Mouse (Mus musculus) heart, embryonic 12.5 days (tissue): Measurements from ENCODE around the gene St6galnac4. TPM values are rescaled to one million over a fixed set of nuclear protein-coding genes. Genes with fewer than 3 reads are reported as not detected.
A peak's percentile ranks its signal among the peaks of the same experiment; 100 is the strongest.

Experiments used
- ATAC-seq: fragments of 200-750 bp; cut with Nextera tagmentation; 2 replicates; pipeline ENCODE4 v1.8.0; 2017; ENCODE audit warnings: moderate TSS enrichment, moderate library complexity; ENCODE audit not compliant: insufficient number of reproducible peaks, low FRiP score
- H3K27ac ChIP-seq: fragments of 300-500 bp; sonication (generic); 2 replicates; pipeline ENCODE4 v1.5.1; 2016; ENCODE audit warnings: mild to moderate bottlenecking, moderate library complexity; ENCODE audit not compliant: poor library complexity, severe bottlenecking
- H3K27me3 ChIP-seq: fragments of 300-500 bp; sonication (generic); replicated peaks from 2 replicates; pipeline ENCODE4 v1.6.1; 2016; ENCODE audit warnings: mild to moderate bottlenecking, moderate library complexity
- H3K36me3 ChIP-seq: fragments of 300-500 bp; sonication (generic); 2 replicates; pipeline ENCODE4 v1.6.1; 2016; ENCODE audit warnings: mild to moderate bottlenecking, moderate library complexity
- H3K4me1 ChIP-seq: fragments of 300-500 bp; sonication (generic); replicated peaks from 2 replicates; pipeline ENCODE4 v1.6.1; 2016; ENCODE audit warnings: mild to moderate bottlenecking
- H3K4me2 ChIP-seq: fragments of 300-500 bp; sonication (generic); 2 replicates; pipeline ENCODE4 v1.6.1; 2016; ENCODE audit warnings: mild to moderate bottlenecking, moderate library complexity
- H3K4me3 ChIP-seq: fragments of 300-500 bp; sonication (generic); 2 replicates; pipeline ENCODE4 v1.5.1; 2016; ENCODE audit warnings: mild to moderate bottlenecking
- H3K9ac ChIP-seq: fragments of 300-500 bp; sonication (generic); 2 replicates; pipeline ENCODE4 v1.6.1; 2016; ENCODE audit warnings: mild to moderate bottlenecking, moderate library complexity
- H3K9me3 ChIP-seq: fragments of 300-500 bp; sonication (generic); replicated peaks from 2 replicates; pipeline ENCODE4 v1.6.1; 2016; ENCODE audit warnings: mild to moderate bottlenecking, moderate library complexity
- WGBS: fragments of 180-500 bp; shearing (Covaris S2); methylation state at CpG from one replicate; pipeline ENCODE4 v1.1.7; 2016; 5-methylcytosine and 5-hydroxymethylcytosine counted together
- polyA plus RNA-seq: library from polyadenylated mRNA; unstranded; fragments of >200 nt; fragmentation: Nextera tagmentation; extraction: Ambion mirVana; gene quantifications from 2 replicates; pipeline ENCODE4 v1.2.1, GENCODE M21; 2016

Gene St6galnac4
- polyA plus RNA-seq, 1 experiment from 2014 or later = 45.6 TPM

- Histone ChIP-seq H3K9me3 (peaks cover 3% of the 10 kb centered on the region; the same call in 1 of the 2 replicates), H3K4me2 (no peak overlapping the region), H3K9ac (no peak overlapping the region; the same call in 1 of the 2 replicates), H3K27ac (no peak overlapping the region), H3K4me1 (peaks cover 46% of the 10 kb centered on the region), H3K27me3 (no peaks in the 10 kb centered on the region), H3K4me3 (no peak overlapping the region), H3K36me3 (peaks cover 53% of the 10 kb centered on the region)
- 86% methylated on average over 9 of the region's 9 CpGs for WGBS
- ATAC-seq = no peak
Measured at GRCm38 (mm10) chr2:32618051-32618450, 31.2 kb downstream of the St6galnac4 start.

GRCm38 (mm10) chr2:32620682-32621516 is 34.0 kb downstream of the St6galnac4 start:
- peaks cover 3% of the 10 kb centered on the region; the same call in 1 of the 2 replicates for H3K9me3 ChIP-seq
- ATAC-seq = peak; percentile 84
- H3K36me3 ChIP-seq = peaks cover 31% of the 10 kb centered on the region
- H3K4me3 ChIP-seq = peak overlapping the region; percentile 17; the same call in 1 of the 2 replicates
- H3K9ac ChIP-seq = peak overlapping the region; percentile 68
- H3K4me2 ChIP-seq = peak overlapping the region; percentile 56
- H3K27me3 ChIP-seq = no peaks in the 10 kb centered on the region
- H3K27ac ChIP-seq = peak overlapping the region; percentile 99
- H3K4me1 ChIP-seq = peaks cover 69% of the 10 kb centered on the region
- WGBS = 4% methylated on average over 4 of the region's 4 CpGs

GRCm38 (mm10) chr2:32621517-32621859 is 34.6 kb downstream of the St6galnac4 start, which contains the start of gene Ak1:
Ak1 (plus strand) TSS chr2:32621758.
- H3K4me3 ChIP-seq = peak within 1 kb of the TSS; percentile 17
- peak within 1 kb of the TSS; percentile 56 for H3K4me2 ChIP-seq
- H3K27ac ChIP-seq = peak within 1 kb of the TSS; percentile 99
- no peak; the same call in 1 of the 2 replicates for ATAC-seq
- H3K4me1 ChIP-seq = peaks cover 75% of the 10 kb centered on the region
- H3K9ac ChIP-seq = peak within 1 kb of the TSS; percentile 68
- peaks cover 3% of the 10 kb centered on the region; the same call in 1 of the 2 replicates for H3K9me3 ChIP-seq
- H3K36me3 ChIP-seq = peaks cover 27% of the 10 kb centered on the region
- H3K27me3 ChIP-seq = no peaks in the 10 kb centered on the region
- 4% methylated on average over 7 of the region's 7 CpGs for WGBS

GRCm38 (mm10) chr2:32624111-32624748 is 37.3 kb downstream of the St6galnac4 start:
- H3K27ac ChIP-seq = peak overlapping the region; percentile 97
- H3K27me3 ChIP-seq = no peaks in the 10 kb centered on the region
- no peaks in the 10 kb centered on the region; the same call in 1 of the 2 replicates for H3K9me3 ChIP-seq
- peaks cover 93% of the 10 kb centered on the region for H3K4me1 ChIP-seq
- 62% methylated on average over 5 of the region's 5 CpGs for WGBS
- no peak overlapping the region for H3K4me3 ChIP-seq
- H3K4me2 ChIP-seq = no peak overlapping the region
- ATAC-seq = no peak
- H3K36me3 ChIP-seq = peaks cover 1% of the 10 kb centered on the region
- H3K9ac ChIP-seq = peak overlapping the region; percentile 82; the same call in 1 of the 2 replicates

GRCm38 (mm10) chr2:32625212-32625872 is 38.4 kb downstream of the St6galnac4 start:
- Histone ChIP-seq H3K27ac (peak overlapping the region; percentile 97), H3K4me2 (peak overlapping the region; percentile 69), H3K4me1 (peaks cover 87% of the 10 kb centered on the region), H3K36me3 (peaks cover 7% of the 10 kb centered on the region; the same call in 1 of the 2 replicates), H3K27me3 (no peaks in the 10 kb centered on the region), H3K9me3 (no peaks in the 10 kb centered on the region; the same call in 1 of the 2 replicates), H3K4me3 (peak overlapping the region; percentile 45), H3K9ac (peak overlapping the region; percentile 82)
- WGBS = 2% methylated on average over 13 of the region's 13 CpGs
- peak; percentile 53 for ATAC-seq

GRCm38 (mm10) chr2:32625873-32626694 is 39.2 kb downstream of the St6galnac4 start:
- ATAC-seq = peak; percentile 10; the same call in 1 of the 2 replicates

GRCm38 (mm10) chr2:32627266-32628043 is 40.6 kb downstream of the St6galnac4 start:
- Histone ChIP-seq H3K27me3 (no peaks in the 10 kb centered on the region), H3K4me1 (peaks cover 75% of the 10 kb centered on the region), H3K4me3 (peak overlapping the region; percentile 45), H3K9ac (peak overlapping the region; percentile 82), H3K9me3 (no peaks in the 10 kb centered on the region; the same call in 1 of the 2 replicates), H3K4me2 (peak overlapping the region; percentile 69), H3K27ac (peak overlapping the region; percentile 97), H3K36me3 (peaks cover 26% of the 10 kb centered on the region)
- WGBS = 62% methylated on average over 20 of the region's 20 CpGs
- no peak for ATAC-seq

More at GRCm38 (mm10) chr2:32625873-32626694, 39.2 kb downstream of the St6galnac4 start:
- H3K4me3 ChIP-seq = peak overlapping the region; percentile 45
- no peaks in the 10 kb centered on the region for H3K27me3 ChIP-seq
- no peaks in the 10 kb centered on the region; the same call in 1 of the 2 replicates for H3K9me3 ChIP-seq
- H3K4me1 ChIP-seq = peaks cover 80% of the 10 kb centered on the region
- peak overlapping the region; percentile 97 for H3K27ac ChIP-seq
- H3K36me3 ChIP-seq = peaks cover 14% of the 10 kb centered on the region
- WGBS = 29% methylated on average over 5 of the region's 5 CpGs
- H3K4me2 ChIP-seq = peak overlapping the region; percentile 69
- peak overlapping the region; percentile 82 for H3K9ac ChIP-seq

GRCm38 (mm10) chr2:32628044-32628550 is 41.2 kb downstream of the St6galnac4 start:
- no peaks in the 10 kb centered on the region for H3K27me3 ChIP-seq
- H3K4me2 ChIP-seq = peak overlapping the region; percentile 69

GRCm38 (mm10) chr2:32628729-32629128 is 41.8 kb downstream of the St6galnac4 start:
- Histone ChIP-seq H3K4me2 (peak overlapping the region; percentile 69), H3K4me3 (peak overlapping the region; percentile 17), H3K9me3 (no peaks in the 10 kb centered on the region), H3K36me3 (peaks cover 39% of the 10 kb centered on the region), H3K27me3 (no peaks in the 10 kb centered on the region), H3K4me1 (peaks cover 77% of the 10 kb centered on the region), H3K9ac (peak overlapping the region; percentile 63), H3K27ac (peak overlapping the region; percentile 97)
- ATAC-seq = no peak
- 26% methylated on average over 5 of the region's 5 CpGs for WGBS

More at GRCm38 (mm10) chr2:32628044-32628550, 41.2 kb downstream of the St6galnac4 start:
- no peak for ATAC-seq
- Histone ChIP-seq H3K9ac (peak overlapping the region; percentile 82), H3K27ac (peak overlapping the region; percentile 97), H3K4me3 (peak overlapping the region; percentile 17), H3K36me3 (peaks cover 32% of the 10 kb centered on the region), H3K9me3 (no peaks in the 10 kb centered on the region; the same call in 1 of the 2 replicates), H3K4me1 (peaks cover 73% of the 10 kb centered on the region)
- WGBS = 47% methylated on average over 4 of the region's 4 CpGs
